Mouse (Mus musculus): ENCODE results near the gene Bace1. TPM values are rescaled to one million over a fixed set of nuclear protein-coding genes. Genes with fewer than 3 reads are reported as not detected.

Gene Bace1
- polyA plus RNA-seq, 1 experiment from 2014 or later, result 19.5 TPM

- Histone ChIP-seq H3K9me3 (replicated peaks; ENCODE audit: control insufficient read depth, low read length) (no peaks in the 10 kb centered on the region), H3K4me2 (no peak overlapping the region; the same call in 1 of the 2 replicates), H3K27ac (ENCODE audit: low read depth, low read length) (no peak overlapping the region), H3K27me3 (ENCODE audit: control insufficient read depth, insufficient read depth, low read length) (no peaks in the 10 kb centered on the region), H3K36me3 (ENCODE audit: control insufficient read depth, insufficient read depth, low read length) (peaks cover 6% of the 10 kb centered on the region; the same call in 1 of the 2 replicates), H3K9ac (ENCODE audit: low read depth, low read length) (no peak overlapping the region), H3K4me3 (ENCODE audit: low read depth, low read length) (no peak overlapping the region), H3K4me1 (ENCODE audit: control insufficient read depth, insufficient read depth, low read length) (peaks cover 2% of the 10 kb centered on the region; the same call in 1 of the 2 replicates)
- WGBS (ENCODE audit: insufficient replicate concordance), result 83% methylated on average over 21 of the region's 21 CpGs
- 0 out of 2 replicates have a peak, but pooled peaks have one; percentile 29 for ATAC-seq (replicated peaks; ENCODE audit: insufficient number of reproducible peaks, low FRiP score, low TSS enrichment)
These were observed 35.2 kb upstream of the Bace1 start for GRCm38 (mm10) chr9:45803070-45803774.

DNA sequence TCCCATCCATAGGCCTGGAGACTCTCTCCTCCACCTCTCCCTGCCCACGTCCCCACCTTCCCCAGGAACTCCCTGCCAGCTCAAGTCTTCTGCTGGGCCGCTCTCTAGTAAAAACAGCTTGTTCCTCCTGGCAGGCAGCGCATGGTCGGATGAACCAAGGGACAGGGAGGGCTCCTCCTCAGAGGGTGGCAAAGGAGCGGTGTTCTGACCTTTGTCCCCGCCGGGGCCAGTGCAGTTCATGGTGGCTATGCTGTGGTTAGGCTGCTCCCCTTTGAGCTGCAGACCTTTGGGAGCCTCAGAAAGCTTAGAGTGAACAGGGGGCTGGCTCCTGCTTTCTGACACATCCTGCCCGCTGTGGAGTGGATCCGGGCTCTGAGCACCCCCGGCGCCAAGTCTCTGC, 31.5 kb upstream of the Bace1 start:
- 93% methylated on average over 11 of the region's 11 CpGs for WGBS (ENCODE audit: insufficient replicate concordance)
- H3K4me1 ChIP-seq (ENCODE audit: control insufficient read depth, insufficient read depth, low read length), result no peaks in the 10 kb centered on the region
- no peak overlapping the region for H3K9ac ChIP-seq (ENCODE audit: low read depth, low read length)
- H3K9me3 ChIP-seq (replicated peaks; ENCODE audit: control insufficient read depth, low read length), result no peaks in the 10 kb centered on the region
- H3K4me2 ChIP-seq, result no peak overlapping the region
- peaks cover 4% of the 10 kb centered on the region for H3K36me3 ChIP-seq (ENCODE audit: control insufficient read depth, insufficient read depth, low read length)
- ATAC-seq (replicated peaks; ENCODE audit: insufficient number of reproducible peaks, low FRiP score, low TSS enrichment), result no peak
- H3K4me3 ChIP-seq (ENCODE audit: low read depth, low read length), result no peak overlapping the region
- no peaks in the 10 kb centered on the region for H3K27me3 ChIP-seq (ENCODE audit: control insufficient read depth, insufficient read depth, low read length)
- H3K27ac ChIP-seq (ENCODE audit: low read depth, low read length), result no peak overlapping the region

GRCm38 (mm10) chr9:45807337-45807736, 31.0 kb upstream of the Bace1 start:
- no peak overlapping the region for H3K9ac ChIP-seq (ENCODE audit: low read depth, low read length)
- no peak overlapping the region for H3K4me2 ChIP-seq
- no peaks in the 10 kb centered on the region for H3K27me3 ChIP-seq (ENCODE audit: control insufficient read depth, insufficient read depth, low read length)
- ATAC-seq (replicated peaks; ENCODE audit: insufficient number of reproducible peaks, low FRiP score, low TSS enrichment), result no peak
- H3K4me1 ChIP-seq (ENCODE audit: control insufficient read depth, insufficient read depth, low read length), result no peaks in the 10 kb centered on the region
- H3K4me3 ChIP-seq (ENCODE audit: low read depth, low read length), result no peak overlapping the region
- 83% methylated on average over 11 of the region's 11 CpGs for WGBS (ENCODE audit: insufficient replicate concordance)
- peaks cover 4% of the 10 kb centered on the region for H3K36me3 ChIP-seq (ENCODE audit: control insufficient read depth, insufficient read depth, low read length)
- no peak overlapping the region for H3K27ac ChIP-seq (ENCODE audit: low read depth, low read length)
- no peaks in the 10 kb centered on the region for H3K9me3 ChIP-seq (replicated peaks; ENCODE audit: control insufficient read depth, low read length)

DNA sequence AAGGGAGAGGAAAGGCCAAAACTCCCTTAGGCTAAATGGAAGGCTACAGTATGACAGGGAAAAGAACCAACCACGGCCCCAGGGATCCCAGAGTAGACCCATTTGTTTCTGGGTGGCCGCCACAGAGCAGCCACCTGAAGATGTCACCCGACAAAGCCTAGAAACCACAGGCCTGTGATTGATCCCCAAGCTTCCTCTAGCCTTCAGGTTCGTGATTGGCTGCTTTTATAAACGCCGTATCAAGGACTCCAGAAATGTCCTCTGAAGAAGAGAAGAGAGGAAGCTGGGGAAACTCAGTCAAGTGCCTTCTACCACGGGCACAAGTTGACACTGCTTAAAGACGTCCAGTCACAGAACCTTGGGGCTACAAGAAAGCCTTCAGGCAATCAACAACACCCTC, 30.6 kb upstream of the Bace1 start:
- Histone ChIP-seq H3K9ac (ENCODE audit: low read depth, low read length) (no peak overlapping the region), H3K9me3 (replicated peaks; ENCODE audit: control insufficient read depth, low read length) (no peaks in the 10 kb centered on the region), H3K4me1 (ENCODE audit: control insufficient read depth, insufficient read depth, low read length) (no peaks in the 10 kb centered on the region), H3K27ac (ENCODE audit: low read depth, low read length) (no peak overlapping the region), H3K4me3 (ENCODE audit: low read depth, low read length) (no peak overlapping the region), H3K4me2 (no peak overlapping the region), H3K27me3 (ENCODE audit: control insufficient read depth, insufficient read depth, low read length) (no peaks in the 10 kb centered on the region), H3K36me3 (ENCODE audit: control insufficient read depth, insufficient read depth, low read length) (peaks cover 4% of the 10 kb centered on the region)
- 73% methylated on average over 8 of the region's 8 CpGs for WGBS (ENCODE audit: insufficient replicate concordance)
- no peak for ATAC-seq (replicated peaks; ENCODE audit: insufficient number of reproducible peaks, low FRiP score, low TSS enrichment)

- H3K36me3 ChIP-seq (ENCODE audit: control insufficient read depth, insufficient read depth, low read length), result peaks cover 11% of the 10 kb centered on the region
- no peak overlapping the region for H3K9ac ChIP-seq (ENCODE audit: low read depth, low read length)
- H3K27ac ChIP-seq (ENCODE audit: low read depth, low read length), result no peak overlapping the region
- no peak overlapping the region for H3K4me2 ChIP-seq
- ATAC-seq (replicated peaks; ENCODE audit: insufficient number of reproducible peaks, low FRiP score, low TSS enrichment), result no peak
- H3K9me3 ChIP-seq (replicated peaks; ENCODE audit: control insufficient read depth, low read length), result no peaks in the 10 kb centered on the region
- no peaks in the 10 kb centered on the region for H3K4me1 ChIP-seq (ENCODE audit: control insufficient read depth, insufficient read depth, low read length)
- WGBS (ENCODE audit: insufficient replicate concordance), result 33% methylated on average over 5 of the region's 5 CpGs
- no peaks in the 10 kb centered on the region for H3K27me3 ChIP-seq (ENCODE audit: control insufficient read depth, insufficient read depth, low read length)
- H3K4me3 ChIP-seq (ENCODE audit: low read depth, low read length), result no peak overlapping the region
These were observed 26.4 kb upstream of the Bace1 start for GRCm38 (mm10) chr9:45811946-45812345.

GRCm38 (mm10) chr9:45815113-45815512, 23.3 kb upstream of the Bace1 start:
- no peak overlapping the region for H3K27ac ChIP-seq (ENCODE audit: low read depth, low read length)
- H3K4me1 ChIP-seq (ENCODE audit: control insufficient read depth, insufficient read depth, low read length), result no peaks in the 10 kb centered on the region
- H3K9me3 ChIP-seq (replicated peaks; ENCODE audit: control insufficient read depth, low read length), result no peaks in the 10 kb centered on the region
- H3K4me3 ChIP-seq (ENCODE audit: low read depth, low read length), result no peak overlapping the region
- no peak overlapping the region for H3K4me2 ChIP-seq
- no peaks in the 10 kb centered on the region for H3K27me3 ChIP-seq (ENCODE audit: control insufficient read depth, insufficient read depth, low read length)
- no peak overlapping the region for H3K9ac ChIP-seq (ENCODE audit: low read depth, low read length)
- peaks cover 12% of the 10 kb centered on the region for H3K36me3 ChIP-seq (ENCODE audit: control insufficient read depth, insufficient read depth, low read length)
- no peak for ATAC-seq (replicated peaks; ENCODE audit: insufficient number of reproducible peaks, low FRiP score, low TSS enrichment)
- WGBS (ENCODE audit: insufficient replicate concordance), result 83% methylated on average over 9 of the region's 9 CpGs

DNA sequence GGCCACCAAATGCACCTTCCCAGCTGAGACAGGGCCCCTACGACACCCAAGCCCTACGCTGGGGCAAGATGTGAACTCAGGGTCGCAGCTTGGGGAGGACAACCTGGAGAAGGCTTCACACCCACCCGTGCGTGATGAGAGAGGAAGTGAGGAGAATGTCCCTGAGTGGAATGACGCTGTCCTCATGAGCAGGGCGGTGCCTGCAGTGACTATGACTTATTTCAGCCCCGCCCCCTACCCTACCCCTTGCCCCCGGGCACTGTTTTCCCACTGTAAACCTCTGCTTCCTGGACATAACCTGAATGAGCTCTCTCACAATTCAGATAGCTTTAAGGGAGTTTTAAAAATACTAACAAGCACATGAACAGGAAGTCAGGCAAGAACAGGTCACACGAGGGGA, 22.9 kb upstream of the Bace1 start:
- H3K4me1 ChIP-seq (ENCODE audit: control insufficient read depth, insufficient read depth, low read length), result no peaks in the 10 kb centered on the region
- H3K4me3 ChIP-seq (ENCODE audit: low read depth, low read length), result no peak overlapping the region
- H3K9ac ChIP-seq (ENCODE audit: low read depth, low read length), result no peak overlapping the region
- 79% methylated on average over 10 of the region's 10 CpGs for WGBS (ENCODE audit: insufficient replicate concordance)
- H3K27ac ChIP-seq (ENCODE audit: low read depth, low read length), result no peak overlapping the region
- 0 out of 2 replicates have a peak, but pooled peaks have one; percentile 31 for ATAC-seq (replicated peaks; ENCODE audit: insufficient number of reproducible peaks, low FRiP score, low TSS enrichment)
- no peaks in the 10 kb centered on the region for H3K9me3 ChIP-seq (replicated peaks; ENCODE audit: control insufficient read depth, low read length)
- no peak overlapping the region for H3K4me2 ChIP-seq
- no peaks in the 10 kb centered on the region for H3K27me3 ChIP-seq (ENCODE audit: control insufficient read depth, insufficient read depth, low read length)
- peaks cover 12% of the 10 kb centered on the region for H3K36me3 ChIP-seq (ENCODE audit: control insufficient read depth, insufficient read depth, low read length)

DNA sequence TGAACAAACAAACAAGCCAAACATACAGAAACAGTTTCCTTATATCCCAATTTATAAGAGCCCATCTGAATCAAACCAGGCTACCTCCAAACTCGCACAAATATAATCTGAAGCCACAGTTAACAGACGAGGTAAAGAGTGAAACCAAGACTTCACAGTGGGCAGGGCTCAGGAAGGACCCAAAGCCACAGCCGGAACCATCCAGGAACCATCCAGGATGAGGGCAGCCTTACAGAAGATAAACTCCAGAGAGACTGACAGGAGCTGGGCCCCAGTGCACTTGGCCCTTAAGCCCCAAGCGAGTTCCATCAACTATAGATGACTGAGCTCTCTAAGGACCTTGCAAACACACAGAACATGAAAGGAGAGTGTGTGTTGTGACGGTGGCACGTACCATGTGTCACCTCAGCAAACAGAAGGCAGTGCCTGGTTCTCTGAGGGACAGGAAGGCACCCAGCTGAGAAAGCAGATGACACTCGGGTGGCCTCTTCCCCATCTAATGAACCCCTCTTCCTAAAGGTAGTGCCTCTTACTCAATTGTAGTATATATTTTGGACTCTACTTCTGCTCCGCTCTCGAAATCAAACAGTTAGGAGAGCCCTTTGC, 19.9 kb upstream of the Bace1 start:
- 69% methylated on average over 9 of the region's 9 CpGs for WGBS (ENCODE audit: insufficient replicate concordance)
- Histone ChIP-seq H3K9me3 (replicated peaks; ENCODE audit: control insufficient read depth, low read length) (no peaks in the 10 kb centered on the region), H3K9ac (ENCODE audit: low read depth, low read length) (no peak overlapping the region), H3K4me3 (ENCODE audit: low read depth, low read length) (no peak overlapping the region), H3K4me1 (ENCODE audit: control insufficient read depth, insufficient read depth, low read length) (no peaks in the 10 kb centered on the region), H3K4me2 (no peak overlapping the region), H3K36me3 (ENCODE audit: control insufficient read depth, insufficient read depth, low read length) (peaks cover 9% of the 10 kb centered on the region), H3K27me3 (ENCODE audit: control insufficient read depth, insufficient read depth, low read length) (no peaks in the 10 kb centered on the region), H3K27ac (ENCODE audit: low read depth, low read length) (no peak overlapping the region)
- no peak for ATAC-seq (replicated peaks; ENCODE audit: insufficient number of reproducible peaks, low FRiP score, low TSS enrichment)
